Mouse (Mus musculus) E14TG2a.4 (cell line): Measurements from ENCODE around the gene Fry.

ENCODE experiments used
- CTCF ChIP-seq: conservative IDR thresholded peaks from 2 replicates; pipeline ENCODE4 v1.5.1; 2014; ENCODE audit warnings: low read length
- NANOG ChIP-seq: IDR thresholded peaks from 2 replicates; pipeline ENCODE4 v1.6.1; 2014; ENCODE audit warnings: borderline replicate concordance, low read length, mixed read lengths
- POU5F1 ChIP-seq: IDR thresholded peaks from 2 replicates; pipeline ENCODE4 v1.6.1; 2014; ENCODE audit warnings: low read length, borderline replicate concordance

GRCm38 (mm10) chr5:150478612-150479011 is 360.2 kb downstream of the Fry start:
- TF ChIP-seq CTCF (no peak), POU5F1 (no peak), NANOG (no peak)
